Mouse (Mus musculus): Measurements from ENCODE around the gene Spred1. TPM values are rescaled to one million over a fixed set of nuclear protein-coding genes. Genes with fewer than 3 reads are reported as not detected.

Gene Spred1
- polyA plus RNA-seq, 1 experiment from 2014 or later = 15.7 TPM

DNA sequence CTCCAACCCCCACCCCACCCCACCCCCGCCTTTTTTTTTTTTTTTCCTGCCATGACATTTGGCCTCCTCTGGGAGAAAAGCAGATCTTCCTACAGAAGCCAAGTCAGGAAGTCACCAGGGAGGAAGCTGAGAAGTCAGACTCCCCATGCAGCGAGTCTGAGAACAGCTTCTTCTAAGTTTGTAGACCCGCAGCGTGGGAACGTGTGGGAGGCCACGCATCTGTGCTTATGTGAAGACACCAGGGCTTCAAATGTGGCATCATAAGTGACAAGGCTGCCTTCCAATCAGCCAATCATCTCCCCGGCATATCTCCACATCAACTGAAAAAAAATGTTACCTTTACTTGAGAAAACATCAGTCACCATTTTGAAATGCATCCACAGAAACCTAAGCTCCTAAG, 74.4 kb downstream of the Spred1 start:
- H3K9me3 ChIP-seq = no peaks in the 10 kb centered on the region
- 56% methylated on average over 7 of the region's 7 CpGs for WGBS
- no peak overlapping the region for H3K4me3 ChIP-seq
- H3K4me1 ChIP-seq = peaks cover 12% of the 10 kb centered on the region
- no peak for ATAC-seq (ENCODE audit: low FRiP score, low read depth)
- H3K9ac ChIP-seq = no peak overlapping the region
- no peak overlapping the region for H3K27ac ChIP-seq
- H3K27me3 ChIP-seq = no peaks in the 10 kb centered on the region
- H3K4me2 ChIP-seq (replicated peaks) = no peak overlapping the region
- no peaks in the 10 kb centered on the region for H3K36me3 ChIP-seq

DNA sequence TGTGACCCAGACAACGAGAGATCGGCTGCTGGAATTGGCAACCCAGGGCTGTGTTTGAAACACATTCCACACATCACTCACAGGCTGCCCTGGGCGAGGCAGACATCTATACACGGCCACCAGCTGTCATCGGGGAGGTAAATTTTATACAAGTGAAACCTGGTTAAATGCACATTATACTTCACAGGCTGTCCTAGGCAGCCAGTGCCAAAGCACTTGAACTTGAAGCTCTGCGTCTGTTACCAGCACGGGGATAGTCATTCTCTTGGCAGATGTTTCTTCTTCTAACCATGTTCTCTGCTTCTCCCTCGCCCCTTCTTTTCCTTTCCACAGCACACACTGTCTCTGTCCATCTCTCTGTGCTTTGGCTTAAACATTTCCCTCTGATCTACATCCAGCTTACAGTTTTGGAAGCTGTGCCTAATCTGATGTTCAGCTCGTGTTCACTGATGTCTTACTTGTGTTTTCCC, 79.7 kb downstream of the Spred1 start:
- 41% methylated on average over 9 of the region's 9 CpGs for WGBS

DNA sequence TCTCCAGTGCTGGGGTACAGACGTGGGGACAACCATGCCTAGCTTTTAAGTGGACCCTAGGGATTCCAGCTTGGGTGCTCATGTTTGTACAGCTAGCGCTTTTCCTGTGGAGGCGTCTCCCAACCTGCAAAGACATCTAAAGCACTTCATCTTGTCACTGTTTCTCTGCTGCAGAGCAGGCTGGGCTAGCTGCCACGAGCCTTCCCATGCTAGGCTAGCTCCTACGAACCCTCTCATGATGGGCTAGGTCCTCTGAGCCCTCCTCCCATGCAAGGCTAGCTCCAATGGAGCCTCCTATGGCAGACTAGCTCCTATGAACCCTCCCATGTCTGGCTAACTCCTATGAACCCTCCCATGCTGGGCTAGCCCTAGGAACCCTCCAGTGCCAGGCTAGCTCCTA, 82.2 kb downstream of the Spred1 start:
- H3K9ac ChIP-seq = no peak overlapping the region
- no peak overlapping the region for H3K4me3 ChIP-seq
- no peaks in the 10 kb centered on the region for H3K27me3 ChIP-seq
- no peak for ATAC-seq (ENCODE audit: low FRiP score, low read depth)
- H3K36me3 ChIP-seq = no peaks in the 10 kb centered on the region
- WGBS = 74% methylated on average over 5 of the region's 5 CpGs
- no peak overlapping the region for H3K4me2 ChIP-seq (replicated peaks)
- no peaks in the 10 kb centered on the region for H3K9me3 ChIP-seq
- H3K27ac ChIP-seq = no peak overlapping the region
- H3K4me1 ChIP-seq = peaks cover 16% of the 10 kb centered on the region; the same call in 1 of the 2 replicates

More for the DNA sequence above, 79.7 kb downstream of the Spred1 start:
- Histone ChIP-seq H3K27me3 (no peaks in the 10 kb centered on the region), H3K9me3 (no peaks in the 10 kb centered on the region), H3K4me3 (no peak overlapping the region), H3K9ac (no peak overlapping the region), H3K27ac (no peak overlapping the region), H3K4me2 (replicated peaks) (no peak overlapping the region), H3K4me1 (peaks cover 16% of the 10 kb centered on the region), H3K36me3 (no peaks in the 10 kb centered on the region)
- peak; percentile 61 for ATAC-seq (ENCODE audit: low FRiP score, low read depth)

DNA sequence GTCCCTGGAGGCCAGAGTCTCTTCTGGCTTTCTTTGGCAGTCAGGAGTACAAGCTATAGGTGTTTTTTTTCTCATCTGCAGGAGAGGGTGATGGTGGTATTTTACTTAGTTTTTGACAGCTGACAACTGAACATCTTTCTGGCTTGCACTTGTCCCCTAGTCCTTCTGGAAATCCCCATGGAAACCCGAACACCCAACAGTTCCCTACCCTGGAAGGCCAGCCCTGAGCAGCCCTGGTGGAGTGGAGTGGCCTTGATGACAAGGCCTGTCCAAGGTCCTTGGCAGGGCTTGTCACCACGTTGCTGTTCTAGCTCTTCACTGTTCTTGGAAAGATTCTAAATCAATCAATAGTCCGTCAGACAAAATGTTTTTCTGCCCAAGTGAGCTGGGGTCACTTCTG, 83.4 kb downstream of the Spred1 start:
- Histone ChIP-seq H3K27me3 (no peaks in the 10 kb centered on the region), H3K9me3 (no peaks in the 10 kb centered on the region), H3K36me3 (no peaks in the 10 kb centered on the region), H3K27ac (no peak overlapping the region), H3K4me1 (peaks cover 16% of the 10 kb centered on the region; the same call in 1 of the 2 replicates), H3K9ac (no peak overlapping the region), H3K4me2 (replicated peaks) (no peak overlapping the region), H3K4me3 (no peak overlapping the region)
- ATAC-seq (ENCODE audit: low FRiP score, low read depth) = no peak
- WGBS = 70% methylated on average over 3 of the region's 3 CpGs

DNA sequence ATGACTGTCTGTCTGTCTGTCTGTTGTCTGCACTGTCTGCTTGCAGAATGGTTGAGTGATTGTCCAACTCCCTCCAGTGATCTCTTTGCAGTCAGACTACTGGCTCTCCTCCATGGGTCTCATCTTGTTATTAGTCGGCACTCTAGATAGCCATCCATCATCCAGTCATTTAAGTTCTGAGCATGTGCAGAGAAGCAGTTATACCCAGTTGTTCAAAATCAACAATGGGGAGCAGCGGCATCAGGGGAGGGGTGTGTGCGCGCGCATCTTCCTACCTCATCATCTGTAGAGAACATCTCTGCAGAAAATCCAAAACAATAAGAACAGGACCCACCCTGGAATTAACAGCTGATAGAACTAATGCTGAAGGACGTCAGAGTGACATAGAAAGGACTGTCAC, 83.9 kb downstream of the Spred1 start:
- Histone ChIP-seq H3K27ac (no peak overlapping the region), H3K4me2 (replicated peaks) (no peak overlapping the region), H3K4me3 (no peak overlapping the region), H3K9ac (no peak overlapping the region), H3K4me1 (peaks cover 12% of the 10 kb centered on the region), H3K27me3 (no peaks in the 10 kb centered on the region), H3K9me3 (no peaks in the 10 kb centered on the region), H3K36me3 (no peaks in the 10 kb centered on the region)
- 91% methylated on average over 6 of the region's 6 CpGs for WGBS
- ATAC-seq (ENCODE audit: low FRiP score, low read depth) = no peak

DNA sequence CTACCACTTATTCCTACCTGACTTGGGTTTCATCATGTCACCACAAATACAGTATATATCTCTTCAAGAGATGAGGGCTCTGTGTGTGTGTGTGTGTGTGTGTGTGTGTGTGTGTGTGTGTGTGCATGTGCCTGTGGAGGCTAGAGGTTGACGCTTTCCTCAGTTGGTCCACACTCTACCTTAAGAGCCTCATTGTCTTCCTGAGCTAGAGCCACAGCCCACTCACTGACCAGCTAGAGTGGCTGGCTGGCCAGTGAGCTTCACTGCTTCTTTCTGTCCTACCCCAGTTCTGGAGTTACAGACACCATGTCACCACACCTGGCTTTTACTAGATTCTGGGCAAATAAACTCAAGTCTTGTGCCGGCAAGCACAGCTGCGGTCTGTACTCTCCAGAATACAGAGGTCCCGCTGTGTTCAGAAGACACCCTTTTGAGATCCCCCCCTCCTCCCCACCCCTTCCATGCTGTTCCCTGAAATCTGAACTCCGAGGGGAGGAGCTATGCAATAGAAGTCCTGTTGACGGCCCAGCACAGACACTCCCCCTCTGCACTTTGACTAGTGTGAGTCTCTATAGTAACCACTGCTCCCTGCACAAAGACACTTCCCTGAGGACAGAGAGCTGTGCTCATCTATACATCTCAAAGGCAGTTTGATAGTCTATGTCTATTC, 89.4 kb downstream of the Spred1 start:
- Histone ChIP-seq H3K4me2 (replicated peaks) (peak overlapping the region; percentile 52), H3K4me3 (no peak overlapping the region), H3K9ac (no peak overlapping the region), H3K27me3 (no peaks in the 10 kb centered on the region), H3K9me3 (no peaks in the 10 kb centered on the region), H3K4me1 (peaks cover 24% of the 10 kb centered on the region), H3K36me3 (no peaks in the 10 kb centered on the region), H3K27ac (peak overlapping the region; percentile 53)
- peak; percentile 97 for ATAC-seq (ENCODE audit: low FRiP score, low read depth)
- 2% methylated on average over 6 of the region's 6 CpGs for WGBS

DNA sequence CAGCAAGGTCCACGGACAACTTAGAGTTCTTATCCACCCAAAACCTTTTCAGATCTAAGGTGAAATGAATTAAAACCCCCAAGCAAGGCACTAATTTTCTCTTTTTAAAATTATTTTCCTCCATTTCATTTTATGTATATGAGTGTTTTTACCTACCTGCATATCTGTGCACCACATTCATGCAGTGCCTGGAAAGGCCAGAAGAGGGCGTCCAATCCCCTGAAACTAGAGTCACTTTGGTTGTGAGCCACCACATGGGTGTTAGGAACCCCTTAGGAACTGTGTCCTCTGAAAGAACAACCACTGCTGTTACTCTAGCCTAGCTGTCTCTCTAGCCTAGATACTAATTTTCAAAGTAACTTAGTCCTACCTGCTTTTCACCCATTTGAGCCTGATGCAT, 95.0 kb downstream of the Spred1 start:
- Histone ChIP-seq H3K36me3 (no peaks in the 10 kb centered on the region), H3K27ac (no peak overlapping the region), H3K4me3 (no peak overlapping the region), H3K9ac (no peak overlapping the region), H3K4me2 (replicated peaks) (no peak overlapping the region), H3K4me1 (peaks cover 25% of the 10 kb centered on the region), H3K27me3 (no peaks in the 10 kb centered on the region), H3K9me3 (no peaks in the 10 kb centered on the region)
- WGBS = 60% methylated on average over 2 of the region's 2 CpGs
- ATAC-seq (ENCODE audit: low FRiP score, low read depth) = no peak

DNA sequence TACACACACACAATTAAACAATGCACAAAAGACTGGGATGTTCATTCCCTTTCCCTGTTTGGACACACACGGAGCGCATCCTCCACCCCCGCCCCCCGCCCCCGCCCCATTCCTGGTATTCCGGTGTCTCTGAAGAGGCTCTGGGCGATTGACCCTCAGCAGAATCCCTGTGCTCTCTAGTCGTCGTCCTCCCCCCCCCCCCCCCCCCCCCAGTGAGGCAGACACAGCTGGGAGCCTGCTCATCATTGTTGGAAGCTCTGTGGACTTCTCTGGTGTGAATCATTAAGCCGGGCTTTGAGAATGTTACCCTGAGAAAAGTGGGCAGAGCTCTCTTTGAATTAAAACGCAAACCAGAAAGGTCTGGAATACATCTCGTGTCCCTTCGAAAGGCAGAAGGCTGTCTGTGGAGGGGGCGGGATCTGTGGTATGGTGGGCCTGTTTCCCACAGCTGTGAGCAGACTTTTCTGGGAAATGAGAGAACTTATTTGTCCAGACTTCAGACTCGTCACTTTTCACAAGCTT, 96.6 kb downstream of the Spred1 start:
- WGBS = 15% methylated on average over 15 of the region's 15 CpGs

DNA sequence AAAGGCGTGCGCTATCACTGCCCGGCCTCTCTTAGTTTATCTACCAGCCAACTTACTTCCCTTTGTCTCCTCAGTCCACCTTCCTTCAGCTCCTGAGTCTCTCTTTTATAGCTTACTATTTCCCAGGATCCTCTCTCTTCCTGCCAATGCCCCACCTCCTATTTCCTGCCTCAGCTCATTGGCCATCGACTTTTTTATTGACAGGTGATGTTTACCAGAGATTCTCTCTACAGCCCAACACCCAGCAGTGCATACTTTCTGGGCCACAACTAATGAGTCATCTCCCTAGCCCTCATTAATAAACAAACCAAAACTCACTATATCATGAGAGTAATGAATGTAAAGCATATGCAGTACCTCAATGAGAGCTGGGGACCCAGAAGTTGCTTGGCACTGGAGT, 98.4 kb downstream of the Spred1 start:
- no peak for ATAC-seq (ENCODE audit: low FRiP score, low read depth)
- 93% methylated on average over 4 of the region's 4 CpGs for WGBS
- no peaks in the 10 kb centered on the region for H3K9me3 ChIP-seq
- H3K27ac ChIP-seq = no peak overlapping the region
- H3K4me2 ChIP-seq (replicated peaks) = no peak overlapping the region
- no peaks in the 10 kb centered on the region for H3K36me3 ChIP-seq
- H3K4me3 ChIP-seq = no peak overlapping the region
- peaks cover 17% of the 10 kb centered on the region for H3K4me1 ChIP-seq
- H3K9ac ChIP-seq = no peak overlapping the region
- no peaks in the 10 kb centered on the region for H3K27me3 ChIP-seq

More for the DNA sequence above, 96.6 kb downstream of the Spred1 start:
- Histone ChIP-seq H3K9ac (no peak overlapping the region), H3K4me3 (no peak overlapping the region), H3K9me3 (no peaks in the 10 kb centered on the region), H3K36me3 (no peaks in the 10 kb centered on the region), H3K4me1 (peaks cover 17% of the 10 kb centered on the region), H3K27ac (peak overlapping the region; percentile 67; the same call in 1 of the 2 replicates), H3K4me2 (replicated peaks) (peak overlapping the region; percentile 44), H3K27me3 (no peaks in the 10 kb centered on the region)
- ATAC-seq (ENCODE audit: low FRiP score, low read depth) = peak; percentile 89

DNA sequence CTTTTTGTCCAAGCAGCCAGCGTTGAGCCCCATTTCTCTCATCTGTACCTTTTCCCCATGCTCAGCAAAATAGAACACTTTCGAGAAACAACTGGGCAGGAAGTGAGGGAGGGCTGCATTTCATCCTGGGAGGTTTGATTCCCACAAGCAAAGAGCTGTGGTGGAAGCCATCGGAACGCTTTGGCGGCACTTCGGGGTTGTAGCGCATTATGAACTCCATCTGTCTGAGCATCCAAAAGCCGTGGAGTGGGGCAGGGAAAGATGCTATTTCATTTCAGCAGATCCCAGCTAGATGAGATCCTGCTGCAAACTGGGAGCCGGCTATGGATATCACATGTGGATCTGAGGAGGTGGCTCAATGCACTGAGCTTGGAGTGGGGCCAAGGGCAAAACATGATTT, 101.5 kb downstream of the Spred1 start:
- Histone ChIP-seq H3K27me3 (no peaks in the 10 kb centered on the region), H3K9ac (no peak overlapping the region), H3K9me3 (no peaks in the 10 kb centered on the region), H3K27ac (no peak overlapping the region), H3K4me3 (no peak overlapping the region), H3K36me3 (no peaks in the 10 kb centered on the region), H3K4me2 (replicated peaks) (no peak overlapping the region), H3K4me1 (peaks cover 10% of the 10 kb centered on the region)
- ATAC-seq (ENCODE audit: low FRiP score, low read depth) = no peak
- 62% methylated on average over 9 of the region's 9 CpGs for WGBS

DNA sequence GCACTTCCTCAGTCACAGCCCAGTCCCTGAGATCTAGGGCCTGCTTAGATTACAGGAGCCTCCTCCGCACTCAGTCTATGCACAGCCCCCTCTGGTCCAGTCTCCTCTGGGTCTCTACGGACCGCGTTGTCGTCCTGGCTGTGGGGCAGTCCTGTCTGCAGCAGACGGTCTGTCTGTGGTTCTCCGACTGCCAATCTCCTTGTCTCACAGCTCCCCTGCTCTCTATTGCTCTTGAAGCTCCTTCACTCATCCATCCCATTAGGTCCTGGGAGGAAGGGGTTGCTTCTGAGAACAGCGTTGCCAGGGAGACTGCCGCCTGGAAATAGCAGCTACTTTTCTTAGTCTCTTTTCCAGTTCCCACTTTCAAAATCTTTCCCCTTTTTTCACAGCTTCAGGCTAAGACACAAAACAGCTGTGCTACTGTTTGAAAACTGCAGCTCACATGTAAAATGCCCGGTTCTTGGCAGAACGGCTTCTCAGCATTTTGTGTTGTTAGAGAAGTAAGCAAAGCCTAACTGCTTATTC, 107.5 kb downstream of the Spred1 start:
- ATAC-seq (ENCODE audit: low FRiP score, low read depth) = no peak
- 56% methylated on average over 11 of the region's 11 CpGs for WGBS

DNA sequence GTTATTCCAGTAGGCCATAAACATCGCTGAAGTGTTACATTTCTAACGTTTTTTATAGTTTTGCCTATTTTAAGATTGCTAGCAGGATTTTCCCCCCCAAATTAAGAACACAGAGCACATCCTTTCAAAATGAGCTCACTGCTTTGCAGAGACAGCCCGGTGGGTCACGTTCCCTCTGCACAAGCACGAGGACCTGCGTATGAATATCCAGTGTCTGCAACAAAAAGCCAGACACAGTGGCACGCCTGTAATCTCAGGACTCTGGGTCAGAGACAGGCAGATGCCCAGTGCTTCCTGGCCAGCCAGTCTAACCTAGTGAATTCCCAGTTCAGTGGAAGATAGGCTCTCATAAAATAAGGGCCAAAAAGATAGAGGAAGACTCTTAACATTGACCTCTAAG, 109.1 kb downstream of the Spred1 start:
- no peak overlapping the region for H3K4me3 ChIP-seq
- 77% methylated on average over 7 of the region's 7 CpGs for WGBS
- H3K36me3 ChIP-seq = no peaks in the 10 kb centered on the region
- H3K9me3 ChIP-seq = no peaks in the 10 kb centered on the region
- peaks cover 9% of the 10 kb centered on the region for H3K4me1 ChIP-seq
- H3K27me3 ChIP-seq = peaks cover 5% of the 10 kb centered on the region; the same call in 1 of the 2 replicates
- no peak overlapping the region for H3K9ac ChIP-seq
- ATAC-seq (ENCODE audit: low FRiP score, low read depth) = no peak
- H3K4me2 ChIP-seq (replicated peaks) = no peak overlapping the region
- H3K27ac ChIP-seq = no peak overlapping the region

More for the DNA sequence above, 107.5 kb downstream of the Spred1 start:
- Histone ChIP-seq H3K9me3 (no peaks in the 10 kb centered on the region), H3K36me3 (no peaks in the 10 kb centered on the region), H3K4me2 (replicated peaks) (no peak overlapping the region), H3K27me3 (peaks cover 5% of the 10 kb centered on the region; the same call in 1 of the 2 replicates), H3K4me1 (peaks cover 9% of the 10 kb centered on the region), H3K9ac (no peak overlapping the region), H3K4me3 (no peak overlapping the region), H3K27ac (no peak overlapping the region)

Measured in limb, embryonic 13.5 days (tissue).